Mouse (Mus musculus) left cerebral cortex, adult 8-10 months (tissue): ENCODE measurements around the gene Dusp18. TPM values are rescaled to one million over a fixed set of nuclear protein-coding genes. Genes with fewer than 3 reads are reported as not detected.

Experiments used
- DNase-seq, 2 experiments: peaks; one replicate each; pipeline ENCODE4 v3.0.0; 2022; ENCODE audit warnings: low spot score in 2 of 2
- total RNA-seq, 4 experiments: library from RNA; stranded (reverse); gene quantifications; 2 replicates each; pipeline ENCODE4 v1.2.4; 2022

Dusp18 gene
- total RNA-seq, 4 experiments from 2014 or later = 17.5 to 19.6 (median 18.1) TPM

DNA sequence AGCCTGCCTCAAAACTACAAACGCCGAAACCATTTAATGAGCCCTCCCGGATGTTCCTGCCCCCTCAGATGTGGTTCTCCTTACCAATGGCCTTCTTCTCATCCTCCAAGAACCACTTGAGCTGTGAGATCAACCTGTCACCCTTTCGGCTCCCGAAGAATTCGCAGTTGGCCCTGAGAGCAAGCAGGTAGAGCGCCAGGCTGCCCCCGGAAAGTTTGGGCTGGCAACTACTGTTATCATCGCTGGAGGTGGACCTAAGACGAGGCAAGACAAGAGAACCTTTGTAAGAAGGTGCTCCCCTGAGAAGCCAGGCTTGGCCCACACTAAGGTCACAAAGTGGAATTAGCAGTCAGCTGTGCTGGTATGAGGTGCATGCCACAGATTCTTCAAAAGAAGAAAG, 30.9 kb downstream of the Dusp18 start:
- DNase-seq = peak in 1 of 2 experiments; percentile 3

DNA sequence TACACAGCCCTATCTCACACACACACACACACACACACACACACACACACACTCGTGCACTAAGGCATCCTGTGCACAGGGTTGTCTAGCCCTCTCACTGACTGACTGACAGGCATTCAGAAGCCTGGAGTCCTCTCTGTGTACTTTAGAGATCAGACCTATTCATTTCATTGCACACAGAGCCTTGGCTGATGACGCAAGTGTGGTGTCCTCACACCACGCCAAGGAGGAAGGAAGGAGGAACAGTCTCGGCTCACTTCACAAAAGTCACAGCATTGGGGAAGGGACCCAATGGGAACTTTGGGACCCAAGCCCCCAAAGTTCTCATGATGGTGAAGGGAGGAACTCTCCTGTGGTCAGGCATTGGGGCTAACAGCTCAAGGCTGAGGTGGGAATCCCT, 35.0 kb downstream of the Dusp18 start:
- no peak for DNase-seq

DNA sequence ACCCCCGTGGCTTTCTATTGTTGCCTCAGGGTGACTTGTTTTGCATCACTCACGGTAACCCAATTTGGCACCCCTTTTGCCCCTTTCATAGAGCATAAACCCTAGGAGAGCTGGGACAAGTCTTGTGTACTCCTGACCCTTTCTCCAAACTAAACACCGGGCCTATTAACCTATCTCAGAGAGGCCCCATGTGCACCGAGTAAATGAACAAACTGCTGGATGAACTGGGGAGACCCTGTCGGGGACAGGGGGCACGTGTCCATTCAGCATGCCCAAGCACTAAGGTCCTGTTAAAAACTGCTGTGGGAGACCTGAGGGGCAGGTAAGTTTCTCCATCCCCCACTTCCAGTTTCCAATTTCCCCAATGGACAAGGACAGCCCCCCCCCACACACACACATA, 35.9 kb downstream of the Dusp18 start:
- DNase-seq = no peak

DNA sequence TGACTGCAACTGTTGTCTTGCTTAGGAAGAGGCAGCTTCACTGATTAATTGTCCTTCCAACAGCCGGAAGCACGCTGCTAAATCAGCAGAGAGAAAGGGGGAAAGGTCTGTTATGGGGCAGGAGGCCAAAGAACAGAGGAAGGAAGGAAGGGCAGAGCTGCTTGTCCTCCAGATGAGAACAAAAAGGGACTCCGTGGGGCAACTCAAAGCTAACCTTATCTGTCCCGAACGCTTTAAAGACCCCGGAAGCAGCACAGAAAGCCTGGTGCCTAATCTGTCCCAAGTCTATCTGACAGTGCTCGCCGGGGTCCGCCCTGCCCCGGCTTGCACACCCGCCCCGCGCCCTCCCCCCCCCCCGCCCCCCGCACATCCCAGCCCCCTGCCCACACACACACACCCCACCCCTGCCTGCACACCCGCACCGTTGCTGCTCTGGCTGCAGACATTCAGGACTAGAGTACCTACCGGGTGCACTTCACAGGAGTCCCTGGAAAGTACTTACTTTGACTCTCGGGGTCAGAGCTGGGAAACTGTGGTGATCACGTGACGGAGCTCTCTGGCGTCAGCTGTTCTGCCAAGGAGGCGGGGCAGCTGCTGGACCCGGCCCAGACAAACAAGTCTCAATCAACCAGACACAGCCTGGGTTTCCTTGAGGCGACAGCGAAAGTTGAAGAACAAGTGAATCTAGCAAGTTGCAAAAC, 36.6 kb downstream of the Dusp18 start, which contains the start of gene Tcn2:
Gene Tcn2 (minus strand): TSS at position 649 of the 701 bp plus-strand sequence.
- peak; percentile 30 to 58 for DNase-seq

DNA sequence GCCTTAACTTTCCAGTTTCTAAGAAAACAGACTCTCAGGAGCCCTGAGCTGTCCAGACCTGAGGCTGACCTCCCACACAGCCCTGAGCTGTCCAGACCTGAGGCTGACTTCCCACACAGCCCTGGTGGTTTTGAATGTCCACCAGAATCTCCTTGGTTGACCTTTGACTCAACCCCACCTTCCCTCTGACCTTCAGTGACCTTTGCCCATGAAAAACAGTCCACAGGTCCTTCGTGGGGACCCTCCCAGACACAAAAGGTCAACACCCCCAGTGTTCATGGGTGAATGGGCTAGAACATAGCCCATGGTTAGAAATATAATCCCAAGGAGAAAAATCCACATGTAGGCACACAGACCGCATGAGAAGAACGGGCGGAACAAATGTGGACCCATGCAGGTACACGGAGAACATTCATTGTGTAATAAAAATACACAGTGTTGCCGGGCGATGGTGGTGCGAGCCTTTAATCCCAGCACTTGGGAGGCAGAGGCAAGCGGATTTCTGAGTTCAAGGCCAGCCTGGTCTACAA, 38.8 kb downstream of the Dusp18 start:
- DNase-seq = no peak

DNA sequence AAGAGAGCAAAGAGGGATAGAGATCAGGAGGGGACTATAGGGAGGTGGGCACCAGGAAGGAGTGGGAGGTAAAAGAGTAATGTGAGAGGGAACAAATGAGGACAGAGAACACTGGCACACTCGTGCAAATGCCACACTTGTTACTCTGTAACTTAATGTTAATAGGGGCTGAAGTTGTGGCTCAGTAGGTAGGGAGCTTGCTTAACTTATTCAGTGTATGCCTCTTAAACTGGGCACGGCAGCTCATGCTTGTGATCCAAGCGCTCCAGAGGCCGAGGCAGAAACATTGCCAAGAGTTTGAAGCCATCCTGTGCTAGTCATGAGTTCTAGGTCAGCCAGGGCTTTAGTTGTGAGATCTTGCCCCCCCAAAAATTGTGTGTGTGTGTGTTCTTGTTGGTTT, 40.1 kb downstream of the Dusp18 start:
- no peak for DNase-seq

DNA sequence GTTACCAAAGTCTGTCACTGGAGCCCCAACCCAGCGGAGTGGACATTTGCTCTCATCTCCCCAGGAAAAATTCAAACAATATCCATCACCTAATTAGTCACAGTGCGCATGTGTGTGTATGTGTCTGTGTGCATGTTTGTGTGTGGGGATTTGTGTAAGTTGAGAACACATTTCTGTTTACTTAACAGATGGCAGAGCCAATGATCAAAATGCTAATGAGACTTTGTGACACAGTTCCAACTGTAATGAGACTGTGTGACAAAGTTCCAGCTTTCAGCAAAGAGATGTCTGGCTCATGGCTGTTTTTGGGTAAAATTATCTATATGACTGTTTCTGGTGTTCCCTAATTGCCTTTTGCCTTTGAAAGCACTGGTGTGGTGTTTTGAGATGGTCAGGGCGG, 41.3 kb downstream of the Dusp18 start:
- no peak for DNase-seq

DNA sequence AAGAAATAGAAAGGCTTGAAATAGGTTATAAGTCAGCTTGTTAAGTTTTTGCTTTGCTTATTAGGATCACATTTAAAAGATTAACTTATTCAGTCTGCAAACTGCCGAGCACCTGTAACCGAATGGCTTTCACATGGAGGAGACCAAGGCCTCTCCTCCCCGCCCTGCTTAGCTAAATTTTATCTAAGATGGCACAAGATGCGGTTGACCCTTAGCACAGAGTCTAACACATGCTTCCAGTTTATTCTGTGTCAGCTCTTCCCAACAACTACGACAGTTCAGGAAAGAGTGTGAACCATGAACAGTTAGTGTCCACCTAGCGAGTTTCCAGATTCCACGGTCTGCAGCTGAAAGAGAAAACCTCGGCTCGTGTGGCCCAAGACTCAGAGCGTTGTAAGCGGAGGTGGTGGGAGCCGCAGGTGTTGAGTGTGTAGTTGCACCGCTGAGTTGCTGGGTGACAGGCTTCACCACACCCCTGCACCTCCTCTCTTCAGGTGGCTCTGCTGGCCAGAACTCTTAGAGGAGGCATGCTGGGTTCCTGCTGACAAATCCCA, 42.4 kb downstream of the Dusp18 start:
- DNase-seq = no peak

DNA sequence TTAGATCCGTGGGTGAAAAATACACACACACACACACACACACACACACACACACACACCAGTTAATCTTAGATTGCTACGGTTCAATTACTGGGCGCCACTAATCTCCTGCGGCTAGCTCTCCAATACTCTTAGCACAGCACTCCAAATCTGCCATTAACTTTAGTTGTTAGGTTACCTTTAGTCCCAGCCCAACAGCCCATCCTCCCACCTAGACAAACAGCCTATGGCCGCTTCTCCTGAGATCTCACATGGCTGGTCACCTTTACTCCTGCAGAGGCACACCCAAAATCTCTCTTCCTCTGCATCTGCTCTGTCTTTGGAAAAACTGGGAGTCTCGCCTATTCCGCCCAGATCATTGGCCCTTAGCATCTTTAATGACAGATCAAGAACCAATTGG, 46.3 kb downstream of the Dusp18 start:
- DNase-seq = no peak

DNA sequence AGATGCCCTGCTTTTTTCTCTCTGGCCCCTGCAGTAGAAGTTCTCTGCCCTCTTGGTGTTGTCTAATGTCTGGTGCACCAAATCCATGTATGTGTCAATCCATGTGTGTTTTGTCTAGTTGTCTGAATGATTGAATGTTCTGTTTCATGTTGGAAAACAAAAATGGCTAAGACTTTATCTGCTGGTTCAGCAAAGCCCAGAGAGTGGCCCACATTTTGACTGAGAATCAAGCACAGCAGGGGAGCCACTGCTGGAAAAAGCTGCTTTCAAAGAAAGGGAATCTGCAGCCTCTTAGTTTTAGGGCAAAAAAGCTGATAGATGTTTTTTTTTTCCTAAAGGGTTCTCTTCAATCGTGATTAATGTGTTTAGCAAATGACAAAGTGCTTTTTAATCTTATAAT, 51.3 kb downstream of the Dusp18 start:
- DNase-seq = no peak

Other genes with a start within 250 kb of the Dusp18 start
- gene Morc2a, start 246.0 kb upstream of the Dusp18 start, total RNA-seq = 10 to 100 TPM; 39.4 to 41.7 (median 40.8) TPM
- 100 to 1,000 TPM; 105 to 126 (median 115) TPM for gene Osbp2, start 31.3 kb upstream of the Dusp18 start, total RNA-seq
- gene 4921536K21Rik, start 142 bp upstream of the Dusp18 start, total RNA-seq = under 1 TPM; 0.21 to 0.86 (median 0.57) TPM
- 10 to 100 TPM; 17.3 to 20.6 (median 19.9) TPM for gene Slc35e4, start 19.4 kb downstream of the Dusp18 start, total RNA-seq
- gene Tcn2, start 36.9 kb downstream of the Dusp18 start, total RNA-seq = 10 to 100 TPM; 17.0 to 37.4 (median 23.1) TPM
- gene Pes1, start 68.7 kb downstream of the Dusp18 start, total RNA-seq = 10 to 100 TPM; 38.5 to 47.9 (median 41.2) TPM
- gene 4930556J24Rik, start 81.5 kb downstream of the Dusp18 start, total RNA-seq = not detected
- 10 to 100 TPM; 11.1 to 12.4 (median 12.1) TPM for gene Gal3st1, start 88.4 kb downstream of the Dusp18 start, total RNA-seq
- gene Sec14l4, start 136.2 kb downstream of the Dusp18 start, total RNA-seq = 1 to 10 TPM in 1 of 4 experiments, under 1 TPM in 3; 0.23 to 1.0 (median 0.37) TPM
- 1 to 10 TPM; 1.0 to 1.7 (median 1.4) TPM for gene Sec14l3, start 169.6 kb downstream of the Dusp18 start, total RNA-seq
- 10 to 100 TPM; 67.7 to 84.0 (median 72.4) TPM for gene Mtfp1, start 200.2 kb downstream of the Dusp18 start, total RNA-seq
- 10 to 100 TPM; 35.3 to 36.8 (median 36.4) TPM for gene Sec14l2, start 228.2 kb downstream of the Dusp18 start, total RNA-seq
- 10 to 100 TPM; 24.8 to 35.0 (median 31.1) TPM for gene Rnf215, start 240.0 kb downstream of the Dusp18 start, total RNA-seq